Mouse (Mus musculus) left cerebral cortex, adult 18-20 months (tissue): ENCODE results near the gene Unc45a. TPM values are rescaled to one million over a fixed set of nuclear protein-coding genes. Genes with fewer than 3 reads are reported as not detected.

Experiments
- DNase-seq, 2 experiments: peaks; one replicate each; pipeline ENCODE4 v3.0.0; 2021 to 2022; ENCODE audit warnings: low spot score in 2 of 2, mixed read lengths in 1 of 2
- total RNA-seq, 2 experiments: library from RNA; stranded (reverse); gene quantifications; 2 replicates each; pipeline ENCODE4 v1.2.3; 2021

Gene Unc45a
- total RNA-seq, 2 experiments from 2014 or later: 38.0 to 40.4 TPM

- no peak for DNase-seq
These were observed 28.0 kb upstream of the Unc45a start for GRCm38 (mm10) chr7:80368635-80369421.

DNA sequence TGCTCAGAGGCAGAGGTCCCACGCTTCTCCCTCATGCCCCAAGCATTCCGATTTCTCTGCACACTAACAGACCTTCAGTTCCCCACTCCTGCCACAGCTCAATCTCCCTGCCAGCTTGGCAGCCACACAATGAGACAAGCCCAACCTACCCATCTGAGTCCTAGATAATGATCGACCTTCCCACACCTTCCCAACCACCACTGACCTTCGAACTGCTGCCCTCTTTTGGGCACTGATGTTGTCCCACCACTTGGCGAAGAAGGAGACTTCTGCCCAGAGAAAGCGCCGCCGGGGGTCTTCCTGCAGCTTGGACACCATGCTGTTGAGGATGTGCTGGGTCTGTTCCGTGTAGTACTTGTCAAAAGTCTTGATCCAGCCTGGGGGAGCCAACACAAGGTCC, 27.2 kb upstream of the Unc45a start:
- no peak for DNase-seq

- no peak for DNase-seq
These were observed 26.4 kb upstream of the Unc45a start for GRCm38 (mm10) chr7:80367232-80367631.

DNA sequence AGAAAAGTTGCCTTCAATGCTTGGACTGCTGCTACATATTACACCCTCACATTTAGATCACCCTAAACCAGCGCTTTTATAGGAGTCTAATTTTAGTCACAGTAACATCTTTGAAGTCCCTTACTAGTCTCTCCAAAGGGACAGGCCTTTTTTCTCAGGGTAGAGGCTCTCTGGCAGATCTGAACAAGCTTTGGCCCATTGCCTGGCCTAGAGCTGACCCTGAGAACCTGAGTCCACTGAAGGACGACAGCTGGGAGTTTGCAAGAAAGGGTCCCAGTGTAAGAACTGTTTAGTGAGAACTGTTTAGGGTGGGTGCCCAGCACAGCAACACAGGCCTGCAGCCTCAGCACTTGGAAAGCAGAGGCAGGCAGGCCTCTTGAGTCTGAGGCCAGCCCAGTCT, 25.0 kb upstream of the Unc45a start:
- DNase-seq: no peak

DNA sequence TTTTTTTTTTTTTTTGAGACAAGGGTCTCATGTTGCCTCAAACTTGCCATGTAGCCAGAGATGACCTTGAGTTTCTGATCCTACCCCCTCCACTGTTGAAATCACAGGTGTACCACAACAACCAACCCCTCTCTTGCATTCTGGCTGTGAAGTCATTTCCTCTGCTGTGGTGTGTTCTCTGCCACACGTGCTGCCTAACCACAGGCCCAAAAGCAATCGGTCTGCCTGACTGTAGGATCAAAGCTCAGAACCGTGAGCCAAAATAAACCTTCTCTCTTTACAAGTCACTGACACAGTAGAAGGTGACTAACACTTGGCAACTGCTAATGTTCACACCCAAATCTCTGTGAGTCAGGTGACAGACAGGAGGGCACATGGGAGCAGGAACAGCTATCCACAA, 19.6 kb upstream of the Unc45a start:
- DNase-seq: no peak

- no peak for DNase-seq
These were observed 17.2 kb upstream of the Unc45a start for GRCm38 (mm10) chr7:80358039-80358438.

GRCm38 (mm10) chr7:80357156-80357555, 16.4 kb upstream of the Unc45a start:
- DNase-seq: peak in 1 of 2 experiments; percentile 23

GRCm38 (mm10) chr7:80356351-80356750, 15.5 kb upstream of the Unc45a start:
- no peak for DNase-seq

- no peak for DNase-seq
These were observed 12.1 kb upstream of the Unc45a start for GRCm38 (mm10) chr7:80352920-80353319.

GRCm38 (mm10) chr7:80350808-80351207, 10.0 kb upstream of the Unc45a start:
- no peak for DNase-seq

- no peak for DNase-seq
These were observed 7.1 kb upstream of the Unc45a start for GRCm38 (mm10) chr7:80347670-80348586.

- no peak for DNase-seq
These were observed 6.0 kb upstream of the Unc45a start for GRCm38 (mm10) chr7:80346830-80347229.

DNA sequence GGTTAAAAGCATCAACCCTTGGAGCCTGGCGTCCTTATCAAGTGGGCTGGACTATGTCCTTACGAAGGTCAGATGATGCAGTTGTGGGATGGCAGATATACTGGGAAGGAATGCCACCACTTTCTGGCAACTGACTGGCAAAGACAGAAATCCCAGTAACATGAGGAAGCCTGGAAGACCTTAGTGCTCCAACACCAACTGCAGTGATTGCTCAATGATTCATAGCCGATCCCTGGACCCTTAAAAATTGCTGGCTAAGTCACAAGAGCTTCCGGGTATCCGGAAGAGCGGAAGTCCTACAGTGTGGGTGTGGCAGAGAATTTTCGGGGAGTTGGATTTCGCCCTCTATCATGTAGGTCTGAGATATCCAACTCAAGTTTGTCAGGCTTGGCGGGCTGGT, 5.4 kb upstream of the Unc45a start:
- DNase-seq: no peak

DNA sequence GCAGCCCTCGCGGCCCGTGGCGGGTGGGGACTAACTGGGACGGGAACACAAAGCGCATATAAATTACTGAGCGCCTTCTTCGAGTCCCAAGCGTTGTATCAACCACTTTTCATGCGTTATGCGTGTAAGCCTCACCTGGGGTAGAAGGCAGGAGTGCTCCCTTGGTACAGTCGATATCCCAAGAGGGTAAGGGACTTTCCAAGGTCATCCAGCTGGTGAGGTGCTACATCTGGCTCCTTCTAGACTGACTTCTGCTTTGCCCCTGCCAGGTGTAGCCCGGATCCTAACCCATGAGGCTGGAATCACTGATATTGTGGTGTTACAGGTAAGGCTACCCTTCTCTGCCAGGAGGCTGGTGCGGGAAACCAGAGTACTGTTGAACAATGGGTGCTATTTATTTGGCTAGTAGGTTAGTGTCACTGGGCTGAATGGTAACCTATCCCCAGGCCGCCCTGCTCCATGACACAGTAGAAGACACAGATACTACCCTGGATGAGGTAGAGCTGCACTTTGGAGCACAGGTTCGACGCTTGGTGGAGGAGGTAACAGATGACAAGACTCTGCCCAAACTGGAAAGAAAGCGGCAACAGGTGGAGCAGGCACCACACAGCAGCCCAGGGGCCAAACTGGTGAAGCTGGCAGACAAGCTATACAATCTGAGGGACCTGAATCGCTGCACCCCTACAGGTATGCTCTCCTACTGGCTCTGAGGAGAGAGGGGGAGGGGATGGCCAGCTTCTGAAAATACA, 2.6 kb upstream of the Unc45a start:
- DNase-seq: no peak

DNA sequence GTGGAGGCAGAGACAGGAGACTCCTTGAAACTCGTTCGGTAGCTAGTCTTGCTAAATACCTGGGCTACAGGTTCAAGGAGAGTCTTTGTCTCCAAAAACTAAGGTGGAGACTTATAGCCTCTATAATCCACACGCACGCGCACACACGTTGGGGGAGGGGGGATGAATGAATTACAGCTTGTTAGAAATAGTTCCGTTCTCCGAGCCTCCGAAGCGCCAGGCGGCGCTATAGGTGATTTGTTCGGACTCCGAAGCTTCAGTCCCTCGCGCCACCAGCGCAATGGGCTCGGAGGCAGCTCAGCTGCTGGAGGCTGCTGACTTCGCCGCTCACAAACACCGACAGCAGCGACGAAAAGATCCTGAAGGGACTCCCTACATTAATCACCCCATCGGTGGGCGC, 2.1 kb upstream of the Unc45a start, which contains the start of gene Hddc3:
Gene Hddc3 (plus strand): TSS at position 247 of the 400 bp plus-strand sequence.
- peak; percentile 96 to 98 for DNase-seq

- no peak for DNase-seq
These were observed 988 bp upstream of the Unc45a start for GRCm38 (mm10) chr7:80341793-80342192.

GRCm38 (mm10) chr7:80339793-80340628, 794 bp downstream of the Unc45a start:
- DNase-seq: peak; percentile 98 to 99

- no peak for DNase-seq
These were observed 1.4 kb downstream of the Unc45a start for GRCm38 (mm10) chr7:80339371-80339770.

GRCm38 (mm10) chr7:80336932-80337331, 3.9 kb downstream of the Unc45a start:
- no peak for DNase-seq

DNA sequence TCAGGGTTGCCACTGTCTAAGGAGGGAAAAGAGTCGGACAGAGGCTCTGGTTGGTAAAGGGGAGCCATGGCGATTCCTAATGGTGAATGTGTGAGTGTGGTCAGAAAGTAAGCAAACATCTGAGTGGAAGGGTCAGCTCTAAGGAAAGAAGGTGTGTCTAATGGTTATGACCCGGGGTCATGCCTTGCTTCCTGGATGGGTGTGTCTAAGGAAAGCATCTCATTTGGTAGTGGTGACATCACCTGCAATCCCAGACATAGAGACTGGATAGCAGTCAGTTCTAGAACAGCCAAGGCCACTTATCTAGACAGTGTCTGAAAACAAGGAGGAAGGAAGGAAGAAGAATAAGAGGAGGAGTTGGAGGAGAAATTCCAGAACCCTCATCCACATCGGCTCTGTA, 6.0 kb downstream of the Unc45a start:
- no peak for DNase-seq
